Mouse (Mus musculus): Measurements from ENCODE around the gene A3galt2. TPM values are rescaled to one million over a fixed set of nuclear protein-coding genes. Genes with fewer than 3 reads are reported as not detected.

The A3galt2 gene
- polyA plus RNA-seq, 1 experiment = 0.32 TPM

- H3K4me3 ChIP-seq (ENCODE audit: low read depth, low read length) = no peak overlapping the region
- H3K4me1 ChIP-seq (ENCODE audit: control insufficient read depth, insufficient read depth, insufficient read length, low read length) = 0 out of 2 replicates have a peak, but pooled peaks cover 3% of the 10 kb centered on the region
- H3K27me3 ChIP-seq (ENCODE audit: control insufficient read depth, insufficient read depth, low read length) = no peaks in the 10 kb centered on the region
- H3K27ac ChIP-seq (ENCODE audit: insufficient read depth, low read depth, low read length) = no peak overlapping the region
- peaks cover 7% of the 10 kb centered on the region for H3K36me3 ChIP-seq (ENCODE audit: control insufficient read depth, insufficient read depth, low read length)
- no peak for TF ChIP-seq CTCF (IDR thresholded peaks at IDR 0.05; ENCODE audit: extremely low read depth, insufficient read length, insufficient replicate concordance, low read depth, low read length)
- TF ChIP-seq POLR2A (IDR thresholded peaks at IDR 0.05; ENCODE audit: low read depth, low read length) = no peak
- WGBS = 69% methylated on average over 5 of the region's 5 CpGs
Measured at GRCm38 (mm10) chr4:128770698-128771097, 15.5 kb downstream of the A3galt2 start.

DNA sequence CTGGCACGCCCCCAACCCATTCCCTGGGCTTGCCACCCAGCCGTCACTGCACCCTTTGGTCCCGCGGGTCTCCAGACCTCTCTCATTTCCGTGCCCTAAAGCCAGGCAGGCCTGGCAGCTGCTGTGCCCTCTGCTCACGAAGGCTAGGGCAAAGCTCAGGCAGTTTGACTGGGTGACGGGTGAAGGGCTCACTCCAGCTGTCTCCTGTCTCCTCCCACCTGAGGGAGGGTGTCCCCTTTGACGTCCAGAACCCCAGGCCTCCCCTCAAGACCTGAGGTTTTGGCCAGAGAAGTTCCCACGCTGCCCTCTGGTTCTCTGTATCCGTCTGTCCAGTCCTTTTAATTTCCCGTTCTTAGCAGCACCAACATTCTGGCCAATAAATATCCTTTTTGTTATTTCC, 18.7 kb downstream of the A3galt2 start:
- Histone ChIP-seq H3K27ac (ENCODE audit: insufficient read depth, low read depth, low read length) (no peak overlapping the region), H3K4me1 (ENCODE audit: control insufficient read depth, insufficient read depth, insufficient read length, low read length) (0 out of 2 replicates have a peak, but pooled peaks cover 3% of the 10 kb centered on the region), H3K4me3 (ENCODE audit: low read depth, low read length) (no peak overlapping the region), H3K27me3 (ENCODE audit: control insufficient read depth, insufficient read depth, low read length) (no peaks in the 10 kb centered on the region), H3K36me3 (ENCODE audit: control insufficient read depth, insufficient read depth, low read length) (peaks cover 9% of the 10 kb centered on the region)
- WGBS = 89% methylated on average over 11 of the region's 11 CpGs
- TF ChIP-seq POLR2A (IDR thresholded peaks at IDR 0.05; ENCODE audit: low read depth, low read length) (no peak), CTCF (IDR thresholded peaks at IDR 0.05; ENCODE audit: extremely low read depth, insufficient read length, insufficient replicate concordance, low read depth, low read length) (no peak)

GRCm38 (mm10) chr4:128774467-128774866, 19.3 kb downstream of the A3galt2 start:
- TF ChIP-seq CTCF (IDR thresholded peaks at IDR 0.05; ENCODE audit: extremely low read depth, insufficient read length, insufficient replicate concordance, low read depth, low read length) = peak; percentile 47; the same call in 1 of the 2 replicates
- TF ChIP-seq POLR2A (IDR thresholded peaks at IDR 0.05; ENCODE audit: low read depth, low read length) = no peak
- Histone ChIP-seq H3K4me1 (ENCODE audit: control insufficient read depth, insufficient read depth, insufficient read length, low read length) (0 out of 2 replicates have a peak, but pooled peaks cover 3% of the 10 kb centered on the region), H3K36me3 (ENCODE audit: control insufficient read depth, insufficient read depth, low read length) (peaks cover 11% of the 10 kb centered on the region), H3K4me3 (ENCODE audit: low read depth, low read length) (no peak overlapping the region), H3K27me3 (ENCODE audit: control insufficient read depth, insufficient read depth, low read length) (no peaks in the 10 kb centered on the region), H3K27ac (ENCODE audit: insufficient read depth, low read depth, low read length) (no peak overlapping the region)
- WGBS = 90% methylated on average over 9 of the region's 9 CpGs

GRCm38 (mm10) chr4:128776568-128777289, 21.6 kb downstream of the A3galt2 start:
- no peak for TF ChIP-seq POLR2A (IDR thresholded peaks at IDR 0.05; ENCODE audit: low read depth, low read length)
- peak; percentile 97; the same call in 1 of the 2 replicates for TF ChIP-seq CTCF (IDR thresholded peaks at IDR 0.05; ENCODE audit: extremely low read depth, insufficient read length, insufficient replicate concordance, low read depth, low read length)
- Histone ChIP-seq H3K4me3 (ENCODE audit: low read depth, low read length) (no peak overlapping the region), H3K27ac (ENCODE audit: insufficient read depth, low read depth, low read length) (no peak overlapping the region), H3K4me1 (ENCODE audit: control insufficient read depth, insufficient read depth, insufficient read length, low read length) (no peaks in the 10 kb centered on the region), H3K27me3 (ENCODE audit: control insufficient read depth, insufficient read depth, low read length) (no peaks in the 10 kb centered on the region), H3K36me3 (ENCODE audit: control insufficient read depth, insufficient read depth, low read length) (peaks cover 21% of the 10 kb centered on the region)
- WGBS = 53% methylated on average over 20 of the region's 20 CpGs

- H3K27me3 ChIP-seq (ENCODE audit: control insufficient read depth, insufficient read depth, low read length) = no peaks in the 10 kb centered on the region
- H3K36me3 ChIP-seq (ENCODE audit: control insufficient read depth, insufficient read depth, low read length) = peaks cover 22% of the 10 kb centered on the region
- 91% methylated on average over 11 of the region's 11 CpGs for WGBS
- H3K4me3 ChIP-seq (ENCODE audit: low read depth, low read length) = no peak overlapping the region
- TF ChIP-seq POLR2A (IDR thresholded peaks at IDR 0.05; ENCODE audit: low read depth, low read length) = no peak
- TF ChIP-seq CTCF (IDR thresholded peaks at IDR 0.05; ENCODE audit: extremely low read depth, insufficient read length, insufficient replicate concordance, low read depth, low read length) = no peak
- no peak overlapping the region for H3K27ac ChIP-seq (ENCODE audit: insufficient read depth, low read depth, low read length)
- no peaks in the 10 kb centered on the region for H3K4me1 ChIP-seq (ENCODE audit: control insufficient read depth, insufficient read depth, insufficient read length, low read length)
Measured at GRCm38 (mm10) chr4:128777593-128777992, 22.4 kb downstream of the A3galt2 start.

GRCm38 (mm10) chr4:128782037-128782436, 26.9 kb downstream of the A3galt2 start:
- H3K4me1 ChIP-seq (ENCODE audit: control insufficient read depth, insufficient read depth, insufficient read length, low read length) = peaks cover 2% of the 10 kb centered on the region; the same call in 1 of the 2 replicates
- no peaks in the 10 kb centered on the region for H3K27me3 ChIP-seq (ENCODE audit: control insufficient read depth, insufficient read depth, low read length)
- no peak overlapping the region for H3K27ac ChIP-seq (ENCODE audit: insufficient read depth, low read depth, low read length)
- H3K36me3 ChIP-seq (ENCODE audit: control insufficient read depth, insufficient read depth, low read length) = peaks cover 30% of the 10 kb centered on the region
- WGBS = 87% methylated on average over 7 of the region's 7 CpGs
- no peak overlapping the region for H3K4me3 ChIP-seq (ENCODE audit: low read depth, low read length)
- TF ChIP-seq POLR2A (IDR thresholded peaks at IDR 0.05; ENCODE audit: low read depth, low read length) (no peak), CTCF (IDR thresholded peaks at IDR 0.05; ENCODE audit: extremely low read depth, insufficient read length, insufficient replicate concordance, low read depth, low read length) (no peak)

- H3K27ac ChIP-seq (ENCODE audit: insufficient read depth, low read depth, low read length) = no peak overlapping the region
- no peaks in the 10 kb centered on the region for H3K27me3 ChIP-seq (ENCODE audit: control insufficient read depth, insufficient read depth, low read length)
- no peak for TF ChIP-seq CTCF (IDR thresholded peaks at IDR 0.05; ENCODE audit: extremely low read depth, insufficient read length, insufficient replicate concordance, low read depth, low read length)
- TF ChIP-seq POLR2A (IDR thresholded peaks at IDR 0.05; ENCODE audit: low read depth, low read length) = no peak
- no peak overlapping the region for H3K4me3 ChIP-seq (ENCODE audit: low read depth, low read length)
- WGBS = 63% methylated on average over 4 of the region's 4 CpGs
- H3K4me1 ChIP-seq (ENCODE audit: control insufficient read depth, insufficient read depth, insufficient read length, low read length) = peaks cover 2% of the 10 kb centered on the region; the same call in 1 of the 2 replicates
- peaks cover 30% of the 10 kb centered on the region for H3K36me3 ChIP-seq (ENCODE audit: control insufficient read depth, insufficient read depth, low read length)
Measured at GRCm38 (mm10) chr4:128782645-128783044, 27.5 kb downstream of the A3galt2 start.
